In genomic region chr6:120773149-120773628, GRCm38 (mm10) we compare ENCODE assay signal across 10 mouse cellular contexts. TPM values are rescaled to one million over a fixed set of nuclear protein-coding genes. Genes with fewer than 3 reads are reported as not detected.
DNase-seq lines count a peak whose midpoint lies in the region; ATAC-seq lines count a peak whose summit lies in the region.
"Had no signal": no experiment of that assay in that cellular context is flagged by ENCODE, and none has a peak within 500 bp of the region (broad histone marks: within the 10 kb centered on the region; RNA-seq: fewer than 3 reads in every experiment).

Gene Slc25a18, plus strand, starts transcription at chr6:120773578.

- H3K4me3 ChIP-seq in hindbrain, embryonic 12.5 days = no peak within 1 kb of the TSS
- H3K4me3 ChIP-seq: embryonic facial prominence, embryonic 13.5 days; heart, embryonic 15.5 days had no signal

- DNase-seq in cerebellum, postnatal 25 days = no peak
- peak; percentile 81 for DNase-seq in Muller cell, postnatal 12 days (ENCODE audit: inconsistent ontology term)
- peak; percentile 45 for DNase-seq in left cerebral cortex, postnatal 4 days
- no peak for DNase-seq in spleen, postnatal 10 days (ENCODE audit: low spot score in 2 of 2)

- H3K36me3 ChIP-seq in hindbrain, embryonic 12.5 days = 0 out of 2 replicates have a peak, but pooled peaks cover 3% of the 10 kb centered on the region
- H3K36me3 ChIP-seq: embryonic facial prominence, embryonic 13.5 days; heart, embryonic 15.5 days had no signal

- peaks cover 19% of the 10 kb centered on the region for H3K4me1 ChIP-seq in hindbrain, embryonic 12.5 days
- H3K4me1 ChIP-seq: embryonic facial prominence, embryonic 13.5 days had no signal

- ATAC-seq in cerebellum, adult (ENCODE audit: insufficient number of reproducible peaks, low FRiP score, low TSS enrichment) = peak; percentile 42; the same call in 1 of the 2 replicates
- ATAC-seq in hindbrain, embryonic 12.5 days (ENCODE audit: low FRiP score) = peak; percentile 89
- no peak for ATAC-seq in erythroblast, adult 5-6 weeks (replicated peaks; ENCODE audit: low FRiP score, poor library complexity, severe bottlenecking)
- no peak for ATAC-seq in megakaryocyte, adult 5-6 weeks (ENCODE audit: poor library complexity, severe bottlenecking)

- intact Hi-C loops in left cerebral cortex, postnatal 4 days (cut with DNase I) = no loop called here

- H3K4me2 ChIP-seq in hindbrain, embryonic 12.5 days (replicated peaks) = no peak within 1 kb of the TSS
- H3K4me2 ChIP-seq: embryonic facial prominence, embryonic 13.5 days; heart, embryonic 15.5 days had no signal

- H3K9me3 ChIP-seq in hindbrain, embryonic 12.5 days (replicated peaks) = no peaks in the 10 kb centered on the region
- H3K9me3 ChIP-seq: embryonic facial prominence, embryonic 13.5 days; heart, embryonic 15.5 days had no signal

- no peak within 1 kb of the TSS for H3K9ac ChIP-seq in hindbrain, embryonic 12.5 days
- H3K9ac ChIP-seq: embryonic facial prominence, embryonic 13.5 days; heart, embryonic 15.5 days had no signal

- peak within 1 kb of the TSS; percentile 87 for H3K27ac ChIP-seq in hindbrain, embryonic 12.5 days
- H3K27ac ChIP-seq: embryonic facial prominence, embryonic 13.5 days; heart, embryonic 15.5 days had no signal

- 30% methylated on average over 5 of the region's 5 CpGs for WGBS in hindbrain, embryonic 12.5 days

- H3K27me3 ChIP-seq in hindbrain, embryonic 12.5 days = no peaks in the 10 kb centered on the region
- H3K27me3 ChIP-seq: embryonic facial prominence, embryonic 13.5 days; heart, embryonic 15.5 days had no signal

RNA-seq across cellular contexts. Expression of gene Slc25a18, which starts in this region (rescaled TPM):
- polyA plus RNA-seq in hindbrain, embryonic 12.5 days (2016; fragmentation: Nextera tagmentation; extraction: Ambion mirVana) = 2.2 and 2.9 TPM in 2 replicates
- total RNA-seq in left cerebral cortex, postnatal 4 days (2021) = 10 to 100 TPM; 17.8 to 19.8 TPM
- not detected in 2 replicates for total RNA-seq in erythroblast, adult 5-6 weeks (2015; ENCODE audit: low replicate concordance)
- total RNA-seq in erythroblast, adult 5-6 weeks (2017; ENCODE audit: low replicate concordance) = 0.26 TPM in 1 of 2 replicates, not detected in the other
- total RNA-seq in megakaryocyte, adult 5-6 weeks (2015) = not detected in 2 replicates
- 0.22 TPM in 1 of 2 replicates, not detected in the other for total RNA-seq in megakaryocyte, adult 5-6 weeks (2017)

Comparison
In these comparisons a context has a peak if more than half of its experiments do, and no peak if none do; other contexts are left out.
1. RNA of gene Slc25a18 (total RNA-seq): 17.8 to 19.8 TPM in left cerebral cortex, postnatal 4 days; 0.26 TPM in erythroblast, adult 5-6 weeks and 0.22 TPM in megakaryocyte, adult 5-6 weeks; every median in the first group is over 10 times any median in the second.
2. ATAC-seq: peak in cerebellum, adult (single experiment) and hindbrain, embryonic 12.5 days (single experiment); none in erythroblast, adult 5-6 weeks (single experiment) and megakaryocyte, adult 5-6 weeks (single experiment).
3. DNase-seq: peak in Muller cell, postnatal 12 days (single experiment) and left cerebral cortex, postnatal 4 days (single experiment); none in cerebellum, postnatal 25 days (0 of 2) and spleen, postnatal 10 days (0 of 2).